Mouse (Mus musculus): ENCODE results near the gene Pax7. TPM values are rescaled to one million over a fixed set of nuclear protein-coding genes. Genes with fewer than 3 reads are reported as not detected.

The Pax7 gene
- total RNA-seq, 1 experiment from 2014 or later: not detected

DNA sequence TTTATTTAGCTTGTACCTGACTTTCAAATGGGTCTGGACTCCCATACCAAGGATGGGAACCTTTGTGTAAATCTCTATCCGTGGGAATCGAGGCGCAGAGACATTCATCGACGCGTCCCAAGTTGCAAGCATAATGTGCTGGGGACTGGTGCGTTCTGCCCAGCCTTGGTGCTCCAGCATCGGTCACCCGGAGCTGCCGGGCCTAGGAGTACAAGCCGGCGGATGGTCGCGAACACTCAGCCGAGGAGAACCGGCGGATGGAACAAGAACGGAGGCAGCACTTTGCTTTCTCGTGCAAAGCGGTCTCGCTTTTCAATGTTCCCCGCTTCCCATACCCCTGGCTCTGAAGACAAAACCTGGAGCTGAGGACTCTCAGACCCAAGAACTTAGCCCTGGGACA is 12.3 kb downstream of the Pax7 start:
- no peak for ATAC-seq (replicated peaks; ENCODE audit: insufficient number of reproducible peaks, low FRiP score, low TSS enrichment, poor library complexity, severe bottlenecking)

DNA sequence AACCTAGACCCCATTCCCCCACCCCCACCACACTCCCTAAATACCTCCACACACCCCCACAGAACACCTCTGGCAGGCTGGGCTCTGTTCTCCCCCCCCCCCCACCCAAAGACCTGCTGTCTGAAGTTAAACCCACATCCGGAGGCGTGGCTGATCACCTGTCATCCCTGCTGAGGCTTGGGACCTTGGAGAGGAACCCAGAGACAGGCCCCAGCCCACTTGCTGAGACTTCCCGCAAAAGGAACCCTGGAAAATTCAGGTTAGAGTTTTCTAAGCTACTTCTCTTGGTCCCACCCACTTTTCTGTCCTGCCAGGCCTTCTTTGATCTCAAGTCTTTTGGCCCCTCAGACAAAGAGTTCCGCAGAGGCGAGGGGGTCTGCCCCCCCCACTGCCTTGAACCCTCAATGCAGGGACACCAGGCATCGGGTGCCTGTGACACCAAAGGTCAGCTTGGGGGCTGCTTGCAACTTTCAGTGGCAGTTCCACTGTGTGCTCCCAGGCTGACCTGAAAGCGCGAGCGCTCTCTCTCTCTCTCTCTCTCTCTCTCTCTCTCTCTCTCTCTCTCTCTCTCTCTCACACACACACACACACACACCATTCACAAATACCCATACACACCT is 13.8 kb downstream of the Pax7 start:
- no peak for ATAC-seq (replicated peaks; ENCODE audit: insufficient number of reproducible peaks, low FRiP score, low TSS enrichment, poor library complexity, severe bottlenecking)

DNA sequence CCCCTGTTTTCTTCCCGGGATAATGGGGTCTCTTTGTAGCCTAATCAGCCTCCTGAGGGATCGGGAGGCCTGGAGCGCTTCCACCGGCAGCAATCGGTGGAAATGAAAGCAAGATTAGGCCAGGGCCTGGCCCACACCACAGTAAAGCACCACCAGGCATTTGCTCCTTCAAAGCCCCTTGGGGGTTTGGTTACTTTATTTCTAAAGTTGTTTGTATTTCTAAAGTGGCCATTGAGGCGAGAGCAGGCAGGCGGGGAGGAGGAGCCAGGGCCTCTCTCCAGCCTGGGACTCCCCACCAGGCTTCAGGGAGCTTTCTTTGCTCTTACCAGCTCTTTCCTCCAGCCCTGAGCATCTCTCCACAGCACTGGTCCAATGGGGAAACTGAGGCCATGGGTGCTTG is 15.2 kb downstream of the Pax7 start:
- ATAC-seq (replicated peaks; ENCODE audit: insufficient number of reproducible peaks, low FRiP score, low TSS enrichment, poor library complexity, severe bottlenecking): no peak

DNA sequence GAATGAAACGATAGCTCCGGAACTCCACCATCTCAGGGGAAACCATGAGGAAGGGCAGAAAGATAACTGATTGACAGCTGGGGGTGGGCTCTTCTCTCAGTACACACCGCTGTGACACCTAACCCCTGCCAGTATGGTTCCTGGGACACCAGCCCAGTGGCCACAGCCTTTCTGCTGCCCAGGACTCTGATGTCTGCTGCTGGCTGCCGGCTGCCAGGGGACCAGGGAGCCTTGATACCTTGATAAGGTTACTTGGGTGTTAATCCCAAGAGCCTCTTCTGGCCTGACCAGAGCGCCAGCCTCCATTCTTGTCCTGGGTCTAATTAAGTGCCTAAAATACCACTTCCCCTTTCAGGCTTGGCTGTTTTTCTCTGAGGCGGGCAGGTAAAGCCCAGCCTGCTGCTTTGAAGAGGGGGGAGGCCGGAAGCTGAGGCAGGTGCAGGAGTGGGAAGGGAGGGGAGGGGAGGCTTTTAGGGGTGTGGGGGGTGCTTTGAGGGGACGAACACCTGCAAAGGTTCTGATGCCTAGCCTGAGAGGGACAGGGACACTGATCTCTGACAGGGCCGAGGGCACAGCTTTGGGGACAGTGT is 19.9 kb downstream of the Pax7 start:
- ATAC-seq (replicated peaks; ENCODE audit: insufficient number of reproducible peaks, low FRiP score, low TSS enrichment, poor library complexity, severe bottlenecking): no peak

DNA sequence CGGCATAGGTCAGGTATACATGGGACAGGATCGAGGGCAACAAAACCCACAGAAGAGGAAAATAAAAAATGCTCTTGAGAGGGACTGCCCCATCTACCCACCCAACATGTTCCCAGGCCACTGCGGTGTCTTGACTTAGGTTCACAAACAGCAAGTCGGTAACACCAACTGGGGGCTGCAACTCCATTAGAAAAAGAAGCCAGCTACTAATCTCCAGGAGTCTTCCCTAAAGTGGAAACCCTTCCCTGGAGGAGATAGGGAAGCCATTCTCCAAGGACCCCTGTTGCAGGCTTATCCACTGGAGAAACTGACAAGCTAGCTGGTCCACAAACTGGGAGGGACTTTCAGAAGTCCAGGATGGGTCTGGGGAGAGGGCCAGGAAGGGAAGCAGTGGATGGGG is 21.4 kb downstream of the Pax7 start:
- ATAC-seq (replicated peaks; ENCODE audit: insufficient number of reproducible peaks, low FRiP score, low TSS enrichment, poor library complexity, severe bottlenecking): no peak

DNA sequence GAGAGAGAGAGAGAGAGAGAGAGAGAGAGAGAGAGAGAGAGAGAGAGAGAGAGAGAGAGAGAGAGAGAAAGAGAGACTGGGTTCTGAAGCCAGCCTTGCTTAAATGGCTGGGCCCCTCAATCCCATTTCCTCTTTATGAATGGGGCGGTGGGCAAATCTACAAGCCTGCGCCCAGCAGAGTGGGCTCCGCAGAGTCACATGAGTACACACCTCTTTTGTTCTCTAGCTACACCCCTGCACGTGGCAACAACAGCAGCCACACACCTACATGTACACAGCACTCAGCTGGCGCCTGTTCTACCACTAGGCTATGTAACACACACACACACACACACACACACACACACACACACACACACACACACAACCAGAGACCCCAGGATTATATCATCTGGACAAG is 21.9 kb downstream of the Pax7 start:
- ATAC-seq (replicated peaks; ENCODE audit: insufficient number of reproducible peaks, low FRiP score, low TSS enrichment, poor library complexity, severe bottlenecking): no peak

DNA sequence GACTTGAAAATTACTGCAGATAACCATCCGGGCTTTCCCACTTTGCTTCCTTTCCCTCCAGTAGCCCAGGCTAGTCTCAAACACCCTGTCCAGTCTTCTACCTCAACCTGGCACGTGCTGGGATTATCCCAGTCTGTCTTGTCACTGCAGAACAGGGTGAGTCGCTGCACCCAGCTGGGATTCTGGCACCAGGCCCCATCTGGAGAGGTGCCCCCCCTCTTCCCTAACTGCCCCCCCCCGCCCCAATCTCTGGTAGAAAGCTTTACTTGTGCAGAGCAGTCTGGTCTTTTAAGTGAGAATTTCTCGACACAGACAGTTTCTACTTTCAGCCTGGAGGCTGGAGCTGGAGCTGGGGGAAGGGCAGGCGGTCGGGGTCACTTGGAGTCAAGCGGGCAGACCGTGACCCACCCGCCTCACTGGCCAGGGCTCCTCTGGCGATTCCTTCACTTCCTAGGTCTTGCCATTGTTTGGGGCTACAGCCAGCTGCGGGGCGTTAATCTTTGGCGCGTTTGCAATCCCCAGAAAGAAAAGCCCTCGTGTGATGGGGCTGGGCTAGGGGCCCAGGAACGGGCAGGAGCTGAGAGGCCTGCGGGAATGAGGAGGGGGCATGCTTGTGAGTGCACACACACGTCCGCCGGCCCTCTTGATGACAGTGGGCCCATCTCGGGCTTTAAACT is 22.4 kb downstream of the Pax7 start:
- ATAC-seq (replicated peaks; ENCODE audit: insufficient number of reproducible peaks, low FRiP score, low TSS enrichment, poor library complexity, severe bottlenecking): no peak

DNA sequence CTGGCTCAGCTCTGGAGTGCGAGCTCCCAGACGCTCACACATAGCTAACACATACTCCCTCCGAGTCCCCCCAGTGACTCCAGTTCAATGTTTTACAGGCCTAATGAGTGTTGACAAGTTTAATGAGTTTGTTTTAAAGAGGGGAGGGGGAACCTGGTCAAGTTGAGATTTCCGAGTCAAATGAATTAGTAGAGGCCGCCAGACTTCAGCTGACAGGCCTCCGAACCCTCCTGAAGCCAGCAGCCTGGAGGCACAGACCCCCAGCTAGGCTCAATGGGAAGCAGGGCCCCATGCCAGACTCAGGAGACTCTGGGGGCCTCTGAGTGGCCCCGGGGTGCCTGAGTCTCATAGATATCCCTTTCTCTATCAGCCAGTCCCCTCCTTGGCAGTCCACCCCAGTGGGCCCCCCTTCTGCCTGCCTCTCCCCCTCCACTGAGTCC is 23.9 kb downstream of the Pax7 start:
- no peak for ATAC-seq (replicated peaks; ENCODE audit: insufficient number of reproducible peaks, low FRiP score, low TSS enrichment, poor library complexity, severe bottlenecking)

DNA sequence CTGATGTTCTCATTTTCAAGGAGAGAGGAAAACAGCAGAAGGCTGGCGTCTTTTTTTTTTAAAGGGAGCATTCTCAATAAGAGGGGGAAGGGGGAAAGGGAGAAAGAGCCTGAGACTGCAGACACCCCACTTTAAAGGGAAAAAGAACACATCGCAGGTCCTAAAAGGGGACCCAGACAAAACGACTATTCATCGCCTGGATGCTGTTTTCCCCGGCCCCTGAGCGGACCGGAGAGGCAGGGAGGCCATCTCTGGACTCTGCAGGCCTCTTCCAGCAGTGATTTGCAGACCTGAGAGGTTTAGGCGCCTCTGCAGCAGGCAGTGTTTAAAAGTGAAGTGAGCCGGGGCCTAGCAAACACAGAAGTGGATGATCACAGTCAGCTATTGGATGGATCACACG is 25.5 kb downstream of the Pax7 start:
- ATAC-seq (replicated peaks; ENCODE audit: insufficient number of reproducible peaks, low FRiP score, low TSS enrichment, poor library complexity, severe bottlenecking): no peak

DNA sequence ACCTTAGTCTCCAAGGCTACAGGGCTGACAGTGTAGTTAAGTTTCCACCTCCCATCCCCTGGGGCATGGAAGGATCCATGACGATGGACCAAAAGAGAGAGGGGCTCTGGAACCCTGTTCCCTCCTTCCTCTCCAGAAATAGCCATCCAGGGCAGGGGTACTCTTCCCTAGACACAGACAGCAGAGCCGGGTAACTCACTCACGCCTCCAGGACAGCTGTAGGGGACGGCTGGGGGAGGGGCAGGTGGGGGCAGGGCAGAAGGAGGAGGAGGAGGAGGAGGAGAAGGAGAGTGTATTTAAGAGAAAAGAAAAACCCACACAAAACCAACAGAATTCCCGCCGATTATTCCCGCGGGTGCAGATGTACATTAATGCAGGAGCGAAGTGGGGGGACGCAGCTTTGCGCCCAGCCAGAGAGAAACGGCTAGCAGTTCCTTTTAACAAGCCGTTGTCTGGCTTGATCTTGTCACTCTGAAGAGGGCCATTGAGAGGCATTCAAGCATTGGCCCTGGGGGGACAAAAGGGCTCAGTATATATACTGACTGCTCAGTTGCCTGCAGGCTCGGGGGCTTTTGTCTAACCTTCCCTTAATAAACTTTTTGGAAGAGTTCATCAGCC is 26.0 kb downstream of the Pax7 start:
- ATAC-seq (replicated peaks; ENCODE audit: insufficient number of reproducible peaks, low FRiP score, low TSS enrichment, poor library complexity, severe bottlenecking): no peak

DNA sequence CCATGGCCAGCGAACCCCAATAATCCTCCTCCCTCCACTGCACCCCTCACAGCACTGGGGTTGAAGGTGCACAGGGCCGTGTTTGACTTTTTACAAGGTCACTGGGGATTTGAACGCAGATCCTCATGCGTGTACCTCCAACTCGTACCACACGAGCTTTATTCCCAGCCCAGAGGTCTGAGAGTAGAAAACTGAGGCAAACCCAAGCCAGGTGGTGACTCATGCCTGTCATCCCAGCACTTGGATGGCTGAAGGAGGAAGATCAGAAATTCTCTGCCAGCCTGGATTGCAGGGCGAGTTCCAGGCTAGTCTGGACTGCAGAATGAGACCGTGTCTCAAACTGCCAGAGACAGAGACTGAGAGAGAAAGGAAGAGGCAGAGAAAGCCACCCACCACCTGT is 28.4 kb downstream of the Pax7 start:
- ATAC-seq (replicated peaks; ENCODE audit: insufficient number of reproducible peaks, low FRiP score, low TSS enrichment, poor library complexity, severe bottlenecking): no peak

DNA sequence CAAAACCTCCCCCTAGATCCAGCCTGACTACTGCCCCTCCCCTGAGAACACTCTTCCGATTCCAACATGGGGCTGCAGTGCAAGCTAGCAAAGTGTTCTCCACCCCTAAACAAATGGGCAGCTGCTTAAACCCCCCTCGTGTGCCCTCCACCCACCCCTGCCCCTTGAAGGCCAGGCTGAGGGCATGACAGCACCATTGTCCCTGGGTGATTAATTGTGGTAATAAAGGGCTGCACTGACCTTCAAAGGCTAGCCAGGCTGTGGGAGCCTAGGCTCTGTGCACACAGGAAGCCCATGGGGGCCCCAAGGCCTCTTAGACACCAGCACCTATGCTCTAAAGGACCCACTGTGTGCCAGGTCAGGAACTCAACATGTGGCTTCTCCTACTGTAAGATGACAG is 29.3 kb downstream of the Pax7 start:
- no peak for ATAC-seq (replicated peaks; ENCODE audit: insufficient number of reproducible peaks, low FRiP score, low TSS enrichment, poor library complexity, severe bottlenecking)

DNA sequence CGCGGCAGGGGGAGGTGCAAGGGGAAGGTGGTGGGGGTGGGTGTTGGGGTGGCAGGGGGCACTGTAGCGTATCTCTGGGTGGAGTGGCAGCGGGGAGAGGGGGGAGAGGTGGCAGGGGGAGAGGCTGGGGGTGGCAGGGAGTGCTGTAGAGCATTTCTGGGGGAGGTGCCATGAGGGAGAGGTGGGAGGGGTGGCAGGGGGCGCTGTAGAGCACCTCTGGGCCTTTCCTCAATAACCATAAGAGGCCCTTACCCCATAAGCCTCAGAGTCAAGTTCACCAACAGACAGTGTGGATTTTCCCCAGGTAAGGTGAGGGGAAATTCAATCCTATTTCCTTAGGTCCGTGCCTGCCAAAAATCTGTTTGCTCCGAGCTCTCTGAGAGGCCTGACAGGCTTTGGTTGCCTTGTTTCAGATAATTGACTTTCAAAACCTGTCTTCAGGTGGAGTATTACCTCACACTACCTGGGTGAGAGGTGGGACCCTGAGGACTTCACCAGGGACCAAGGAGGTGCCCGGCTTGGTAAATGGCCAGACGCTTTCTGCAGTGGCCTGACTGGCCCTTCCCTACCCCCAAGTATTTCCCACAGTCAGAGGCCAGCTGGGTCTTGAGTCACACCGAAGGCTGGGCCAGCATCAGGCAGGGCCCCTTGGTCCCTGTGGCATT is 33.8 kb downstream of the Pax7 start:
- ATAC-seq (replicated peaks; ENCODE audit: insufficient number of reproducible peaks, low FRiP score, low TSS enrichment, poor library complexity, severe bottlenecking): no peak

DNA sequence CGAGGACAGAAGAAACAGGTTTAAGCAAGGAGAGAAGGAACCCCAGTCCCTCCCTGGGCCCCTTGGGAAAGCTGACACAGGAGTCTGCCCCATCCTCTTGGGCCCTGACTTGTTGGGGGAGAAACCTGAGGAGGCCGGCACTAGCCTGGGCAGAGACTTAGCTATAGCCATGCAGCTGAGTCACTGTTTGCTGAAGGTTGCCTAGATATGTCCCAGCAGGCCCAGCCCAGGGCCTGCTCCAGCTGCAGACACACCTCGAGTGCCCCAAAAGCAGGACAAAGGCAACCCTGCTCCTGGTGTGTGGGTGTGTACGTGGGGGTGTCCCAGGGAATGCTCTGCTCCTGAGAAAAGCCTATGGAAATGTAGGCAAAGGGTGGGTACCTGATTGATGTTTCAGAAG is 36.0 kb downstream of the Pax7 start:
- no peak for ATAC-seq (replicated peaks; ENCODE audit: insufficient number of reproducible peaks, low FRiP score, low TSS enrichment, poor library complexity, severe bottlenecking)

DNA sequence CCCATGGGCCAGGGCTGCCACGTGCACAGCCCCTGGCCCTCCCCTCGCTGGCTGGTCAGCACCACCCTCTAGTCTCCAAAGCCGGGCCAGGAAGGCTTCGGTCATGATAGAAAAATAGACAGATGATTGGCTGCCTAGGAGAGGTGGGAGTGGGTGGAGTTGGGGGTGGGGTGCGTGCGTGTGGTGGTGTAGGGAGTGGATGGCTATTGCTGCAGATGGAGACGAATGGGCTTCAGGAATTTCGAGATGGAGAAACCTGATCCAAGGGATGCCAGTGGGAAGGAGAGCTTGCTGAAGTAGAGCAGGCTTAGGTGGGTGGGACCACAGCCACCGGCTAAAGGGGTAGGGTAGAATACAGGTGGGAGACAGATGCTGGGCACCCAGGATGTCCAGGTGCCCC is 37.2 kb downstream of the Pax7 start:
- no peak for ATAC-seq (replicated peaks; ENCODE audit: insufficient number of reproducible peaks, low FRiP score, low TSS enrichment, poor library complexity, severe bottlenecking)

DNA sequence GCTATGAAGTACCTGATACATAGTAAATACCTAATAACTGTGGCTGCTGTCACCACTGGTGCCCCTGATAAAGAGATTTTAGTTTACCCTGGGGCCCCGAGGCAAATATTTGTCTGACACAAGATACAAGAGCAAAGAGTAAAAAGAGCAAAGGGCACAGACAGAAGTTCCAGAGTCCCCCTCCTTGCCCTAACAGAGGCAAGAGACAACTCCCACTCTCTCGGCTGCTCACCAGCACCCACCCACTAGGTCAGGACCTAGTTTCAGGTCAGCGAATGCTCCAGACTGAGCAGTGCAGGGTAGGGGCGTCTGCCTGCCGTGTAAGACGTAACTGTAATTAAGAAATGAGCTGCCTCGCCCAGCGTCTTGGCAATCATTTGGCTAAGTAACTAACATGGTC is 42.2 kb downstream of the Pax7 start:
- ATAC-seq (replicated peaks; ENCODE audit: insufficient number of reproducible peaks, low FRiP score, low TSS enrichment, poor library complexity, severe bottlenecking): no peak

DNA sequence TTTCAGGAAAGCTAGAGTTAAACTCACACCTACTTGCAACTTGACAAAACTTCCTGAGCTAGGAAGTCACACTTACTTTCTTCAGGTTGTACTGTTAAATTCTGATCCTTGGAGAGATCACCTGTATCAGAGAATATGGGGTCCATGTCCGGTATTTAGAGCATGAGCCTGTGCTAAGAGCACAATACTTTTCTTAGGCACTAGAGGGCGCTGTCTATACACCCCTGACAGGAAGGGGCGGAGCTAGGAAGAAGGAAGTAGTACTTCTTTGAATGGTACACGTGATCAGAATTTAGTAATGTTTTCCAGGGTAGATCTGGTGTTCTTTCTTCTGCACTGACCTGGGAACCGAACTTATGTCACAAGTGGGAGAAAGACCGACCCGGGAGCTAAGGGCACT is 43.6 kb downstream of the Pax7 start:
- no peak for ATAC-seq (replicated peaks; ENCODE audit: insufficient number of reproducible peaks, low FRiP score, low TSS enrichment, poor library complexity, severe bottlenecking)

DNA sequence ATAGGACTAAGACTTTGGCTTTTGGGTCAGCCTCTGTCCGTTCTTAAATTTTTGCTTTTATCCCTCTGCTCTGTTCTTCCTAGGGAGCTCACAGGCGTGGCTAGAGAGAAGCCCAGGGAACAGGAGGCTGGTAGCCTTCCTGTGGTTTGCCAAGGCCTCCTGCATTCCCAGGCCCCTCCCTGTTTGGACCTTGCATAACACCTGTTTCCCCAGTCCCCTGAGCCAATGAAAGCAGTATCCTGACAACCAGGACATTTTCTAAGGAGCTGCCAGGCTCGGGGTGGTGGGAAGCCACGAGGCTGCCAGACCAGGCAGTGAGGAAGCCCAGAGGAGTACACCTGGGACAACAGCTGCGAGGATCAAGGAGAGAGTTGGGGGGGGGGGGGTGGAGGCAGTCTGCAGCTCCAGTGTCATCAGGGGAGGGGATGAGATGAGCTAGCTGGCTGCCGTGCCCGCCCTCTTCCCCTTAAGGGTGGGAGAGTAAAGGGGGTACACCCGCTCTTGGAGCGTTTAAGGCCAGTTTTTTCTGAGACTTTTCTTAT is 50.3 kb downstream of the Pax7 start:
- no peak for ATAC-seq (replicated peaks; ENCODE audit: insufficient number of reproducible peaks, low FRiP score, low TSS enrichment, poor library complexity, severe bottlenecking)

DNA sequence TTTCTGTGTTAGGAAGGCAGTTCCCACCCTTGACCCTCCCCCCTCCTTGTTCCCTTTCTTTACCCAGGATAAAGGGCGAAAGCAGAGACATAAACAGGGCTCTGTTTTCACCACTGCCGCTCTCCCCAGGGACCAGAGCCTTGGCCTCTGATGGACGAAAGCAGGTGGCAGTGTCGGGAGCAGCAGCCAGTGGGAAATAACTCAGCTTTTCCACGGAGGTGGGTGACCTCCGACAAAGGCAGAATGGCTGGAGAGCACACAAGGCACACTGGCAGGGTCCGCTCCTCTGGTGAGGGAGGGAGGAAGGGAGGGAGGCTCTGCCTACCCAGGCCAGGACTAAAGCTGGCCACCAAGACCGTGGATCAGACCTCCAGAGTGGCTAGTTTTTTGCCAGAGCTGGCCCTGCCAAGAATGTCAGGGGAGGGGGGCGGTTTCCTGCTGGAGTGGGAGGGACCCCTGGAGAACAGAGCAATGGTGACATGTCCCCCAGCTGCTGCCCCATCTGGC is 62.1 kb downstream of the Pax7 start:
- ATAC-seq (replicated peaks; ENCODE audit: insufficient number of reproducible peaks, low FRiP score, low TSS enrichment, poor library complexity, severe bottlenecking): no peak
